Comparison of ENCODE assay signal across 8 mouse cellular contexts in the genomic region with DNA sequence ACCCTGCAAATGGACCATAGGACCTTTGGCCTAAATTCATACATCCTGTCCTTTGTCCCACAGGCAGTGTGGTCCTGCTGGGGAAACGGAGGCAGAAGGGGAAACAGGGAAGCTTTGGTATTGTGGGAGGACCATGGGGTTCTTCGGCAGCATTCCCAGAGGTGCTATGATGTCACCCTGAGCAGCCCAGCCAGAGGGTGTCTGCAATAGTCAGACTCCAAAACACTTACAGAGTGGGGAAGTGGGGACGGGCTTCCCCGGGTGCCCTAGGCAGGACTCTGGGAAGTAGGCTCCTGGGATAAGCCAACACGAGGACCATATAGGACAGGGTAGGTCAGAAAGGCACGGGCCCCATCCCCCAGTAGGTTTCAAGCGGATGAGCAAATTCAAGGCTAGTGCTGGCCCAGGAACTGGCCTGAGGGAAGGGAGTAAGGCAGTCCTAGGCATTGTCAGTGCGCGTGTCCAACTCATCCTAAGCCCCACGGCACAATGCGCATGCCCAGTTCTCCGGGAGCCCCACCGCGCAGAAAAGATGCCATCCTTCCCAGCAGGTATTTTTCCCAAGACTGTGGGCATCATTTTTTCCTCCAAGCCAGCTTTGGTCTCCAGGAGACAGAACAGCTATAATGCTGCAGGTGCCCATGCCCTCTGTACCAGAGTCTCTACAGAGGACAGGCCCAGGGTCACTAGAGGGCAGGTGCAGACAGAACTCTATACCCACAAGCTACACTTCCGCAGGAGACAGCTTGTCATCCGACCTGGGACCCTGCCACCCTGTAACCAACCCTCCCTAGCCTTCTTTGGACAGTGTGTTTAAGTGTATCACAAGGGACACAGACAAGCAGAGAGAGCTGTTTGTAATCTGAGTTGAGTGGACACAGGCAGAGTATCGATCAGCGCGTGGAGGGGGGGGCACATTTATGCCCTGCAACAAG.
DNase-seq lines count a peak whose midpoint lies in the region; ATAC-seq and TF ChIP-seq lines count a peak whose summit lies in the region.

No protein-coding gene starts in this region.

- no peak for ATAC-seq in heart, embryonic 16.5 days (replicated peaks; ENCODE audit: extremely low read depth, insufficient read depth, low FRiP score)
- ATAC-seq in lung, postnatal 0 days: peak; percentile 5; the same call in 1 of the 2 replicates

- H3K9me3 ChIP-seq in heart, embryonic 10.5 days: no peaks in the 10 kb centered on the region
- no peaks in the 10 kb centered on the region for H3K9me3 ChIP-seq in heart, embryonic 16.5 days (replicated peaks; ENCODE audit: control insufficient read depth, low read length)
- no peaks in the 10 kb centered on the region for H3K9me3 ChIP-seq in lung, postnatal 0 days (ENCODE audit: low read length)

- no peak overlapping the region for H3K4me3 ChIP-seq in heart, embryonic 10.5 days
- H3K4me3 ChIP-seq in heart, embryonic 16.5 days (ENCODE audit: low read length): no peak overlapping the region
- no peak overlapping the region for H3K4me3 ChIP-seq in lung, postnatal 0 days (ENCODE audit: low read depth, low read length)

- peak overlapping the region; percentile 52; the same call in 1 of the 2 replicates for H3K27ac ChIP-seq in heart, embryonic 10.5 days
- peak overlapping the region; percentile 92 for H3K27ac ChIP-seq in heart, embryonic 16.5 days (ENCODE audit: low read length)
- H3K27ac ChIP-seq in lung, postnatal 0 days (ENCODE audit: low read length): no peak overlapping the region

- no peak overlapping the region for H3K4me2 ChIP-seq in heart, embryonic 16.5 days (ENCODE audit: low read depth, low read length)
- no peak overlapping the region for H3K4me2 ChIP-seq in lung, postnatal 0 days (replicated peaks; ENCODE audit: low read depth, low read length)

- no peak for TF ChIP-seq CTCF in lung, postnatal 0 days (IDR thresholded peaks at IDR 0.05)

- no peak for DNase-seq in heart, embryonic 10.5 days (ENCODE audit: low spot score)
- no peak for DNase-seq in heart, adult 8-10 months (ENCODE audit: low spot score)
- DNase-seq in right cerebral cortex, postnatal 14 days: peak; percentile 3
- no peak for DNase-seq in right cerebral cortex, adult 2 months (ENCODE audit: low spot score in 2 of 2)
- DNase-seq in lung, postnatal 0 days (ENCODE audit: low spot score): no peak
- no peak for DNase-seq in spleen, postnatal 4 days (ENCODE audit: low spot score in 2 of 2)
- no peak for DNase-seq in Muller cell, postnatal 12 days (ENCODE audit: inconsistent ontology term)

- peaks cover 62% of the 10 kb centered on the region for H3K36me3 ChIP-seq in heart, embryonic 10.5 days
- peaks cover 46% of the 10 kb centered on the region for H3K36me3 ChIP-seq in heart, embryonic 16.5 days (ENCODE audit: control insufficient read depth, insufficient read depth)
- H3K36me3 ChIP-seq in lung, postnatal 0 days (ENCODE audit: insufficient read depth, low read length): peaks cover 49% of the 10 kb centered on the region

- no peak overlapping the region for H3K9ac ChIP-seq in heart, embryonic 16.5 days (ENCODE audit: low read length)
- H3K9ac ChIP-seq in lung, postnatal 0 days (replicated peaks; ENCODE audit: low read depth): no peak overlapping the region

- 73% methylated on average over 19 of the region's 19 CpGs for WGBS in heart, embryonic 10.5 days
- WGBS in heart, embryonic 16.5 days: 74% methylated on average over 19 of the region's 19 CpGs
- WGBS in lung, postnatal 0 days: 68% methylated on average over 19 of the region's 19 CpGs

- peaks cover 26% of the 10 kb centered on the region; the same call in 1 of the 2 replicates for H3K27me3 ChIP-seq in heart, embryonic 10.5 days (ENCODE audit: insufficient read depth, poor library complexity, severe bottlenecking)
- H3K27me3 ChIP-seq in heart, embryonic 16.5 days (ENCODE audit: control insufficient read depth, insufficient read depth, low read length): no peaks in the 10 kb centered on the region
- H3K27me3 ChIP-seq in lung, postnatal 0 days (replicated peaks; ENCODE audit: insufficient read depth, low read length): no peaks in the 10 kb centered on the region

- TF ChIP-seq EP300 in lung, postnatal 0 days (IDR thresholded peaks at IDR 0.05): no peak

- peaks cover 70% of the 10 kb centered on the region for H3K4me1 ChIP-seq in heart, embryonic 10.5 days
- peaks cover 55% of the 10 kb centered on the region for H3K4me1 ChIP-seq in heart, embryonic 16.5 days (ENCODE audit: control insufficient read depth, insufficient read depth, low read length)
- H3K4me1 ChIP-seq in lung, postnatal 0 days (ENCODE audit: insufficient read depth, low read depth, low read length): no peaks in the 10 kb centered on the region
